Mouse (Mus musculus): ENCODE data around the gene Gipc2. TPM values are rescaled to one million over a fixed set of nuclear protein-coding genes. Genes with fewer than 3 reads are reported as not detected.

Gipc2 gene
- polyA plus RNA-seq, 1 experiment = 0.06 TPM

GRCm38 (mm10) chr3:152107149-152108002 lies 58.7 kb downstream of the Gipc2 start:
- H3K4me1 ChIP-seq (ENCODE audit: control insufficient read depth, insufficient read depth, insufficient read length) = no peaks in the 10 kb centered on the region
- peaks cover 4% of the 10 kb centered on the region; the same call in 1 of the 2 replicates for H3K27me3 ChIP-seq (ENCODE audit: control insufficient read depth, insufficient read depth, low read length)
- no peak for DNase-seq (ENCODE audit: low read depth in 1 of 2, low spot score in 2 of 2)
- WGBS = 23% methylated on average over 30 of the region's 30 CpGs
- H3K4me3 ChIP-seq (ENCODE audit: extremely low read depth, insufficient read depth, insufficient read length) = no peak overlapping the region
- no peak for TF ChIP-seq POLR2A (IDR thresholded peaks at IDR 0.05; ENCODE audit: low read depth, low read length)
- no peak for TF ChIP-seq CTCF (IDR thresholded peaks at IDR 0.05; ENCODE audit: extremely low read depth, insufficient read depth, insufficient read length, insufficient replicate concordance)
- no peak overlapping the region for H3K27ac ChIP-seq (ENCODE audit: insufficient read depth, low read length)
- H3K36me3 ChIP-seq (ENCODE audit: control insufficient read depth, insufficient read depth, low read length) = no peaks in the 10 kb centered on the region

- Histone ChIP-seq H3K27ac (ENCODE audit: insufficient read depth, low read length) (no peak overlapping the region), H3K4me1 (ENCODE audit: control insufficient read depth, insufficient read depth, insufficient read length) (no peaks in the 10 kb centered on the region), H3K27me3 (ENCODE audit: control insufficient read depth, insufficient read depth, low read length) (peaks cover 4% of the 10 kb centered on the region; the same call in 1 of the 2 replicates), H3K4me3 (ENCODE audit: extremely low read depth, insufficient read depth, insufficient read length) (no peak overlapping the region), H3K36me3 (ENCODE audit: control insufficient read depth, insufficient read depth, low read length) (no peaks in the 10 kb centered on the region)
- DNase-seq (ENCODE audit: low read depth in 1 of 2, low spot score in 2 of 2) = no peak
- TF ChIP-seq POLR2A (IDR thresholded peaks at IDR 0.05; ENCODE audit: low read depth, low read length) = no peak
- no peak for TF ChIP-seq CTCF (IDR thresholded peaks at IDR 0.05; ENCODE audit: extremely low read depth, insufficient read depth, insufficient read length, insufficient replicate concordance)
- 8% methylated on average over 28 of the region's 28 CpGs for WGBS
These were observed 59.5 kb downstream of the Gipc2 start for GRCm38 (mm10) chr3:152106225-152107148.

- WGBS = 25% methylated on average over 14 of the region's 14 CpGs
- H3K4me1 ChIP-seq (ENCODE audit: control insufficient read depth, insufficient read depth, insufficient read length) = no peaks in the 10 kb centered on the region
- DNase-seq (ENCODE audit: low read depth in 1 of 2, low spot score in 2 of 2) = peak in 1 of 2 experiments; percentile 15
- no peak overlapping the region for H3K27ac ChIP-seq (ENCODE audit: insufficient read depth, low read length)
- TF ChIP-seq CTCF (IDR thresholded peaks at IDR 0.05; ENCODE audit: extremely low read depth, insufficient read depth, insufficient read length, insufficient replicate concordance) (peak; percentile 43; the same call in 1 of the 2 replicates), POLR2A (IDR thresholded peaks at IDR 0.05; ENCODE audit: low read depth, low read length) (no peak)
- H3K36me3 ChIP-seq (ENCODE audit: control insufficient read depth, insufficient read depth, low read length) = no peaks in the 10 kb centered on the region
- no peak overlapping the region for H3K4me3 ChIP-seq (ENCODE audit: extremely low read depth, insufficient read depth, insufficient read length)
- peaks cover 4% of the 10 kb centered on the region; the same call in 1 of the 2 replicates for H3K27me3 ChIP-seq (ENCODE audit: control insufficient read depth, insufficient read depth, low read length)
These were observed 60.7 kb downstream of the Gipc2 start for GRCm38 (mm10) chr3:152105341-152105740.

- Histone ChIP-seq H3K4me1 (ENCODE audit: control insufficient read depth, insufficient read depth, insufficient read length) (no peaks in the 10 kb centered on the region), H3K27me3 (ENCODE audit: control insufficient read depth, insufficient read depth, low read length) (peaks cover 4% of the 10 kb centered on the region; the same call in 1 of the 2 replicates), H3K36me3 (ENCODE audit: control insufficient read depth, insufficient read depth, low read length) (no peaks in the 10 kb centered on the region), H3K4me3 (ENCODE audit: extremely low read depth, insufficient read depth, insufficient read length) (no peak overlapping the region), H3K27ac (ENCODE audit: insufficient read depth, low read length) (no peak overlapping the region)
- TF ChIP-seq POLR2A (IDR thresholded peaks at IDR 0.05; ENCODE audit: low read depth, low read length) (no peak), CTCF (IDR thresholded peaks at IDR 0.05; ENCODE audit: extremely low read depth, insufficient read depth, insufficient read length, insufficient replicate concordance) (no peak)
- 91% methylated on average over 4 of the region's 4 CpGs for WGBS
- DNase-seq (ENCODE audit: low read depth in 1 of 2, low spot score in 2 of 2) = no peak
These were observed 62.6 kb downstream of the Gipc2 start for GRCm38 (mm10) chr3:152103381-152103780.

- 94% methylated on average over 7 of the region's 7 CpGs for WGBS
These were observed 64.6 kb downstream of the Gipc2 start for GRCm38 (mm10) chr3:152101459-152101858.

GRCm38 (mm10) chr3:152100119-152100818 lies 65.8 kb downstream of the Gipc2 start:
- DNase-seq (ENCODE audit: low read depth in 1 of 2, low spot score in 2 of 2) = no peak
- TF ChIP-seq CTCF (IDR thresholded peaks at IDR 0.05; ENCODE audit: extremely low read depth, insufficient read depth, insufficient read length, insufficient replicate concordance) (no peak), POLR2A (IDR thresholded peaks at IDR 0.05; ENCODE audit: low read depth, low read length) (no peak)
- WGBS = 83% methylated on average over 11 of the region's 11 CpGs
- Histone ChIP-seq H3K4me3 (ENCODE audit: extremely low read depth, insufficient read depth, insufficient read length) (no peak overlapping the region), H3K27ac (ENCODE audit: insufficient read depth, low read length) (no peak overlapping the region), H3K4me1 (ENCODE audit: control insufficient read depth, insufficient read depth, insufficient read length) (no peaks in the 10 kb centered on the region), H3K27me3 (ENCODE audit: control insufficient read depth, insufficient read depth, low read length) (no peaks in the 10 kb centered on the region), H3K36me3 (ENCODE audit: control insufficient read depth, insufficient read depth, low read length) (no peaks in the 10 kb centered on the region)

More at GRCm38 (mm10) chr3:152101459-152101858, 64.6 kb downstream of the Gipc2 start:
- Histone ChIP-seq H3K36me3 (ENCODE audit: control insufficient read depth, insufficient read depth, low read length) (no peaks in the 10 kb centered on the region), H3K4me3 (ENCODE audit: extremely low read depth, insufficient read depth, insufficient read length) (no peak overlapping the region), H3K4me1 (ENCODE audit: control insufficient read depth, insufficient read depth, insufficient read length) (no peaks in the 10 kb centered on the region), H3K27me3 (ENCODE audit: control insufficient read depth, insufficient read depth, low read length) (peaks cover 3% of the 10 kb centered on the region; the same call in 1 of the 2 replicates), H3K27ac (ENCODE audit: insufficient read depth, low read length) (no peak overlapping the region)
- no peak for DNase-seq (ENCODE audit: low read depth in 1 of 2, low spot score in 2 of 2)
- TF ChIP-seq CTCF (IDR thresholded peaks at IDR 0.05; ENCODE audit: extremely low read depth, insufficient read depth, insufficient read length, insufficient replicate concordance) = no peak

Data from spleen, adult 2 months (tissue).